ENCODE assay signal across 22 mouse cellular contexts in genomic region chr6:94625896-94626295, GRCm38 (mm10).
DNase-seq lines count a peak whose midpoint lies in the region; ATAC-seq lines count a peak whose summit lies in the region.
"Had no signal": no experiment of that assay in that cellular context is flagged by ENCODE, and none has a peak within 500 bp of the region (broad histone marks: within the 10 kb centered on the region; RNA-seq: fewer than 3 reads in every experiment).

No protein-coding gene starts in this region.

- 85% methylated on average over 5 of the region's 5 CpGs for WGBS in hindbrain, embryonic 12.5 days
- 56% methylated on average over 5 of the region's 5 CpGs for WGBS in hindbrain, embryonic 14.5 days
- WGBS in hindbrain, embryonic 15.5 days: 56% methylated on average over 5 of the region's 5 CpGs
- 89% methylated on average over 5 of the region's 5 CpGs for WGBS in midbrain, embryonic 11.5 days
- WGBS in intestine, embryonic 16.5 days: 59% methylated on average over 5 of the region's 5 CpGs

- DNase-seq in hindbrain, embryonic 14.5 days (ENCODE audit: low spot score): no peak
- DNase-seq in thymus, postnatal 25 days: peak; percentile 37
- no peak for DNase-seq in thymus, postnatal 10 days (ENCODE audit: low spot score in 2 of 2)
- DNase-seq in midbrain, embryonic 11.5 days (ENCODE audit: low spot score, missing footprints): no peak
- DNase-seq: adrenal gland, adult 8-10 months; cerebellum, postnatal 14 days; heart, postnatal 4 days; kidney, adult 11 months; kidney, postnatal 14 days; liver, embryonic 13.5 days; lung, embryonic 14.5 days; lung, postnatal 36 days; spleen, adult 18-20 months had no signal

- H3K9ac ChIP-seq in hindbrain, embryonic 12.5 days: 0 out of 2 replicates have a peak overlapping the region, but pooled peaks have one; percentile 5
- H3K9ac ChIP-seq in hindbrain, embryonic 14.5 days: no peak overlapping the region
- no peak overlapping the region for H3K9ac ChIP-seq in hindbrain, embryonic 15.5 days
- no peak overlapping the region for H3K9ac ChIP-seq in midbrain, embryonic 11.5 days (ENCODE audit: low read length)
- no peak overlapping the region for H3K9ac ChIP-seq in intestine, embryonic 16.5 days (ENCODE audit: low read depth, low read length)
- H3K9ac ChIP-seq: embryonic facial prominence, embryonic 15.5 days; heart, embryonic 15.5 days; liver, embryonic 13.5 days; lung, embryonic 14.5 days; neural tube, embryonic 12.5 days had no signal

- no peaks in the 10 kb centered on the region for H3K9me3 ChIP-seq in hindbrain, embryonic 12.5 days (replicated peaks)
- no peaks in the 10 kb centered on the region for H3K9me3 ChIP-seq in hindbrain, embryonic 14.5 days (ENCODE audit: control insufficient read depth, low read length)
- H3K9me3 ChIP-seq in hindbrain, embryonic 15.5 days: no peaks in the 10 kb centered on the region
- H3K9me3 ChIP-seq in midbrain, embryonic 11.5 days (ENCODE audit: control insufficient read depth, low read length): no peaks in the 10 kb centered on the region
- no peaks in the 10 kb centered on the region for H3K9me3 ChIP-seq in intestine, embryonic 16.5 days (ENCODE audit: control insufficient read depth, low read length)
- H3K9me3 ChIP-seq: embryonic facial prominence, embryonic 15.5 days; forebrain, embryonic 10.5 days; heart, embryonic 15.5 days; liver, embryonic 13.5 days; neural tube, embryonic 12.5 days had no signal

- peaks cover 43% of the 10 kb centered on the region for H3K36me3 ChIP-seq in hindbrain, embryonic 12.5 days
- peaks cover 19% of the 10 kb centered on the region for H3K36me3 ChIP-seq in hindbrain, embryonic 14.5 days (replicated peaks; ENCODE audit: control insufficient read depth, insufficient read depth)
- peaks cover 11% of the 10 kb centered on the region; the same call in 1 of the 2 replicates for H3K36me3 ChIP-seq in hindbrain, embryonic 15.5 days
- H3K36me3 ChIP-seq in midbrain, embryonic 11.5 days (ENCODE audit: control insufficient read depth, insufficient read depth, low read length): peaks cover 9% of the 10 kb centered on the region; the same call in 1 of the 2 replicates
- H3K36me3 ChIP-seq in intestine, embryonic 16.5 days (ENCODE audit: control insufficient read depth, insufficient read depth, low read length): no peaks in the 10 kb centered on the region
- H3K36me3 ChIP-seq: liver, embryonic 13.5 days had no signal

- H3K4me1 ChIP-seq in hindbrain, embryonic 12.5 days: peaks cover 40% of the 10 kb centered on the region
- H3K4me1 ChIP-seq in hindbrain, embryonic 14.5 days (replicated peaks; ENCODE audit: control insufficient read depth, insufficient read depth, low read length): peaks cover 32% of the 10 kb centered on the region
- peaks cover 43% of the 10 kb centered on the region for H3K4me1 ChIP-seq in hindbrain, embryonic 15.5 days (replicated peaks)
- H3K4me1 ChIP-seq in midbrain, embryonic 11.5 days (ENCODE audit: control insufficient read depth, insufficient read depth, low read length): peaks cover 12% of the 10 kb centered on the region
- peaks cover 8% of the 10 kb centered on the region for H3K4me1 ChIP-seq in intestine, embryonic 16.5 days (ENCODE audit: control insufficient read depth, insufficient read depth, low read length)
- H3K4me1 ChIP-seq: liver, embryonic 13.5 days had no signal

- ATAC-seq in hindbrain, embryonic 12.5 days (ENCODE audit: low FRiP score): no peak
- ATAC-seq in hindbrain, embryonic 14.5 days (ENCODE audit: low FRiP score): no peak
- no peak for ATAC-seq in hindbrain, embryonic 15.5 days (ENCODE audit: low FRiP score, low read depth)
- ATAC-seq in megakaryocyte progenitor cell, adult 5-6 weeks (replicated peaks; ENCODE audit: poor library complexity): 0 out of 2 replicates have a peak, but pooled peaks have one; percentile 19
- ATAC-seq in midbrain, embryonic 11.5 days (ENCODE audit: low FRiP score): no peak
- ATAC-seq in intestine, embryonic 16.5 days: no peak

- H3K4me2 ChIP-seq in hindbrain, embryonic 12.5 days (replicated peaks): no peak overlapping the region
- H3K4me2 ChIP-seq in hindbrain, embryonic 14.5 days (replicated peaks): no peak overlapping the region
- H3K4me2 ChIP-seq in hindbrain, embryonic 15.5 days: no peak overlapping the region
- H3K4me2 ChIP-seq in midbrain, embryonic 11.5 days: no peak overlapping the region
- no peak overlapping the region for H3K4me2 ChIP-seq in intestine, embryonic 16.5 days (ENCODE audit: low read depth, low read length)
- H3K4me2 ChIP-seq: embryonic facial prominence, embryonic 15.5 days; heart, embryonic 15.5 days; liver, embryonic 13.5 days; lung, embryonic 14.5 days; neural tube, embryonic 12.5 days had no signal

- H3K27me3 ChIP-seq in hindbrain, embryonic 12.5 days: no peaks in the 10 kb centered on the region
- H3K27me3 ChIP-seq in hindbrain, embryonic 14.5 days (ENCODE audit: control insufficient read depth, insufficient read depth, low read length): no peaks in the 10 kb centered on the region
- no peaks in the 10 kb centered on the region for H3K27me3 ChIP-seq in hindbrain, embryonic 15.5 days
- H3K27me3 ChIP-seq in midbrain, embryonic 11.5 days (ENCODE audit: control insufficient read depth, insufficient read depth, low read length): no peaks in the 10 kb centered on the region
- no peaks in the 10 kb centered on the region for H3K27me3 ChIP-seq in intestine, embryonic 16.5 days (replicated peaks; ENCODE audit: control insufficient read depth, insufficient read depth, low read length)
- H3K27me3 ChIP-seq: embryonic facial prominence, embryonic 15.5 days; heart, embryonic 15.5 days; neural tube, embryonic 12.5 days had no signal

- no peak overlapping the region for H3K4me3 ChIP-seq in hindbrain, embryonic 12.5 days
- no peak overlapping the region for H3K4me3 ChIP-seq in hindbrain, embryonic 14.5 days (replicated peaks; ENCODE audit: low read length)
- H3K4me3 ChIP-seq in hindbrain, embryonic 15.5 days: no peak overlapping the region
- H3K4me3 ChIP-seq in midbrain, embryonic 11.5 days (ENCODE audit: low read depth, low read length): no peak overlapping the region
- H3K4me3 ChIP-seq in intestine, embryonic 16.5 days (ENCODE audit: low read length): no peak overlapping the region
- H3K4me3 ChIP-seq: embryonic facial prominence, embryonic 15.5 days; forebrain, embryonic 10.5 days; heart, embryonic 15.5 days; left cerebral cortex, adult 2 months; liver, embryonic 13.5 days; neural tube, embryonic 12.5 days had no signal

- no peak overlapping the region for H3K27ac ChIP-seq in hindbrain, embryonic 12.5 days
- H3K27ac ChIP-seq in hindbrain, embryonic 14.5 days: no peak overlapping the region
- H3K27ac ChIP-seq in hindbrain, embryonic 15.5 days (replicated peaks): peak overlapping the region; percentile 32
- no peak overlapping the region for H3K27ac ChIP-seq in midbrain, embryonic 11.5 days (ENCODE audit: low read depth, low read length)
- no peak overlapping the region for H3K27ac ChIP-seq in intestine, embryonic 16.5 days (ENCODE audit: low read length)
- H3K27ac ChIP-seq: embryonic facial prominence, embryonic 15.5 days; forebrain, embryonic 10.5 days; heart, embryonic 15.5 days; left cerebral cortex, adult 2 months; liver, embryonic 13.5 days; neural tube, embryonic 12.5 days had no signal
